Mouse (Mus musculus) ES-E14 (cell line): ENCODE measurements around the gene Ttc22. TPM values are rescaled to one million over a fixed set of nuclear protein-coding genes. Genes with fewer than 3 reads are reported as not detected.
A peak's percentile ranks its signal among the peaks of the same experiment; 100 is the strongest.

Experiments
- DNase-seq: peaks from one replicate; pipeline ENCODE4 v3.0.0-alpha.2; 2013; ENCODE audit warnings: low read depth, low spot score
- H3K27ac ChIP-seq: 2 replicates; pipeline ENCODE4 v1.5.1; 2012; ENCODE audit warnings: low read depth, mild to moderate bottlenecking, low read length, moderate library complexity, mixed read lengths; ENCODE audit not compliant: poor library complexity, insufficient read depth, severe bottlenecking
- H3K36me3 ChIP-seq: 2 replicates; pipeline ENCODE4 v1.6.1; 2012; ENCODE audit warnings: mild to moderate bottlenecking, low read length, moderate library complexity, mixed read lengths; ENCODE audit not compliant: control insufficient read depth, poor library complexity, insufficient read depth, severe bottlenecking
- H3K4me1 ChIP-seq, 2 experiments: fragments of 150-350 bp in 1 of 2; sonication (generic) in 1 of 2; 2 replicates each; pipeline ENCODE4 v1.6.1; 2012; ENCODE audit warnings: low read length in 2 of 2, mild to moderate bottlenecking in 1 of 2, mixed read lengths in 1 of 2; ENCODE audit not compliant: control insufficient read depth in 2 of 2, insufficient read depth in 2 of 2, poor library complexity in 1 of 2
- H3K4me3 ChIP-seq, 2 experiments: fragments of 150-350 bp in 1 of 2; sonication (generic) in 1 of 2; 2 replicates each; pipeline ENCODE4 v1.5.1; 2012; ENCODE audit warnings: low read length in 2 of 2, low read depth in 1 of 2, mild to moderate bottlenecking in 1 of 2, mixed read lengths in 1 of 2; ENCODE audit not compliant: insufficient read depth in 1 of 2, poor library complexity in 1 of 2, severe bottlenecking in 1 of 2
- H3K9ac ChIP-seq: 2 replicates; pipeline ENCODE4 v1.6.1; 2012; ENCODE audit warnings: low read depth, mild to moderate bottlenecking, low read length, mixed read lengths; ENCODE audit not compliant: poor library complexity, insufficient read depth, severe bottlenecking
- H3K9me3 ChIP-seq: fragments of 150-350 bp; sonication (generic); 2 replicates; pipeline ENCODE4 v1.6.1; 2012; ENCODE audit warnings: low read depth, mild to moderate bottlenecking, low read length; ENCODE audit not compliant: control insufficient read depth, insufficient read depth
- CHD2 ChIP-seq: IDR thresholded peaks from 2 replicates; pipeline ENCODE4 v1.6.1; 2014; ENCODE audit warnings: mild to moderate bottlenecking, low read depth, low read length, inconsistent platforms
- HCFC1 ChIP-seq: IDR thresholded peaks from 2 replicates; pipeline ENCODE4 v1.6.1; 2012; ENCODE audit warnings: low read length, inconsistent platforms, borderline replicate concordance; ENCODE audit not compliant: insufficient read depth
- MAFK ChIP-seq: IDR thresholded peaks from 2 replicates; pipeline ENCODE4 v1.6.1; 2014; ENCODE audit warnings: mild to moderate bottlenecking, low read depth, low read length, inconsistent platforms; ENCODE audit not compliant: insufficient read depth
- ZC3H11A ChIP-seq: IDR thresholded peaks from 2 replicates; pipeline ENCODE4 v1.6.1; 2012; ENCODE audit warnings: low read depth, mild to moderate bottlenecking, inconsistent platforms, low read length, borderline replicate concordance
- ZNF384 ChIP-seq: IDR thresholded peaks from 2 replicates; pipeline ENCODE4 v1.6.1; 2012; ENCODE audit warnings: low read depth, low read length, inconsistent platforms
- in situ Hi-C, 2 experiments: fragments of 600-800 bp; cut with MboI; formaldehyde crosslinking; loops; one replicate each; pipeline ENCODE4 v1.15.1; 2025; ENCODE audit warnings: low sequenced_read_pairs in 2 of 2, inconsistent platforms in 1 of 2; ENCODE audit not compliant: unreplicated experiment in 2 of 2
- total RNA-seq: library from RNA; depleted of rRNA; stranded (reverse); fragments of 300-350 nt; gene quantifications from 2 replicates; pipeline ENCODE4 v1.2.3, GENCODE M21; 2012

Gene Ttc22
- total RNA-seq, 1 experiment, result 0.09 TPM

DNA sequence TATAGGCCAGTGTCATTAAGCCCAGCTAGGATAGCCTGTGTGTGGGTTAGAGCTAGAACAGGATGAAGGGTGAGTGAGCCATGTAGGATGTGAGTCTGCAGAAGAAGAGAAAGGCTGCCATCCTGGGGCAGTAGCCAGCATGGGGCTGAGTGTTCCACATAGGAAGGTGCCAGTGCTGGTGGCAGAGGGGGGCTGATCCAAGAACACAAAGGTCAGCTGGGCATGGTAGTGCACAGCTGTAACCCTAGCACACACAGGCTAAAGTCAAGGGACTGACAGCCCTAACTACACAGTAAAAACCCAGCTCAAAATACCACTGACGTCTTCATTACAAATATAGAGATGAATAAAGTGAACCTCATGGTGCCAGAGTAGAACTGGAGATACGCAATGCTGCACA lies 44.3 kb downstream of the Ttc22 start:
- Histone ChIP-seq H3K27ac (no peak overlapping the region), H3K9me3 (no peaks in the 10 kb centered on the region), H3K4me1 (peaks cover 0 to 5% of the 10 kb centered on the region in 2 experiments; a peak in 2 of 4 replicates), H3K4me3 (no peak overlapping the region), H3K9ac (no peak overlapping the region), H3K36me3 (peaks cover 56% of the 10 kb centered on the region)
- TF ChIP-seq HCFC1, result no peak
- TF ChIP-seq ZC3H11A, result no peak
- no peak for TF ChIP-seq MAFK
- TF ChIP-seq ZNF384, result no peak
- TF ChIP-seq CHD2, result no peak
- in situ Hi-C loops, result no loop called here
- DNase-seq, result no peak

DNA sequence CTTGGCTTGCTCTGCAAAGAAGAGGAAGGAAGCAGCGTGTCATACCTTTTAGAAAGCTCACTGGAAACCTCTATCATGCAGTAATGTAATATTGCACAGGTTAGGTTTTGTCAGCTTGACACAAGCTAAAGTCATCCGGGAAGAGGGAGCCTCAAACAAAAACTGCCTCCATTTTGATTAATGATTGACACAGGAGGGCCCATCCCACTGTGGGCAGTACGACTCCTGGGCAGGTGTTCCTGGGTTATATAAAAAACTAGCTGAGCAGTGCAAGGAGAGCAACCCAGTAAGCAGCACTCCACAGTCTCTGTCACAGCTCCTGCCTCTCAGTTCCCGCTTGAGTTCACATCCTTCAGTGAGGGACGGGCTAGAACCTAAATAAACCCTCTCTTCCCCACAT lies 54.5 kb downstream of the Ttc22 start:
- DNase-seq, result no peak
- no peak overlapping the region for H3K9ac ChIP-seq
- peaks cover 0 to 5% of the 10 kb centered on the region in 2 experiments; a peak in 3 of 4 replicates for H3K4me1 ChIP-seq
- H3K4me3 ChIP-seq, result no peak overlapping the region
- in situ Hi-C loops, result no loop called here
- H3K27ac ChIP-seq, result no peak overlapping the region
- H3K9me3 ChIP-seq, result no peaks in the 10 kb centered on the region
- peaks cover 31% of the 10 kb centered on the region for H3K36me3 ChIP-seq
- no peak for TF ChIP-seq HCFC1
- no peak for TF ChIP-seq CHD2
- no peak for TF ChIP-seq MAFK
- no peak for TF ChIP-seq ZC3H11A
- no peak for TF ChIP-seq ZNF384

DNA sequence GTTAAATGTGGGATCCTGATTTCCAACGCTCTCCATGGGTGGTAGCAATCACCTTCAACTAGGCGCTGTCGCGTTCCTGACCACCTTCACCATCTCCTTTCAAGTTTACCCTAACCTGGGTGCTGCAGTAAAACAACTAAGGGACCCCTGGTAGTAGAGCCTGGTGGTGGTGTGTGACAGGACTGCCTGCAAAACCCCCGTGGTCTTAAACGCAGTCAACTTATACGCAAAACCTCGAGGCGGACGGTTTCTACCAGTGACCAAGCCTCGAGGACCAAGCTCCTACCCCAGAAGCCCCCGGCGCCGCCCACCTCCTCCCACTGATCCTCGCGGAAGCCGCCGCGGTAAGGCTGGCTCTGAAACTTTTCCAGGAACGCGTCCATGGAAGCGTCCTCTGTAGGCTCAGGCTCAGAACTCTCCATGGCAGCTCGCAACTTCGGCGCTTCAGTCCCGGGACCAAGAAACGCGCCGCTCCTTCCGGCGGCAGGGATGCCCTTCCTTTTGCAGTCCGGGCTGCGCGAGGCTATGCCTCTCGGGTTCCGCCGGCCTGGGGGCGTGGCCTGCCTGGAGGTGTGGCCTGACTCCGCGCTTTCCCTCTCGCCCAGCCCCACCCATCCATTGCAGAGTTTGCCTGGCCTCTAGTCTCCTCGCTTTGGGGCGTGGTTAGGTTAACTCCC lies 56.3 kb downstream of the Ttc22 start, which contains the start of gene Ttc4:
TSS of gene Ttc4 (minus strand) at position 503 of the 677 bp plus-strand sequence.
- no peaks in the 10 kb centered on the region for H3K9me3 ChIP-seq
- peak; percentile 89 for DNase-seq
- peaks cover 0 to 5% of the 10 kb centered on the region in 2 experiments; a peak in 3 of 4 replicates for H3K4me1 ChIP-seq
- H3K9ac ChIP-seq, result peak within 1 kb of the TSS; percentile 96
- no peak within 1 kb of the TSS for H3K27ac ChIP-seq
- H3K36me3 ChIP-seq, result peaks cover 24% of the 10 kb centered on the region
- in situ Hi-C loops, result no loop called here
- peak within 1 kb of the TSS; percentile 84 to 98 for H3K4me3 ChIP-seq
- TF ChIP-seq HCFC1 (peak; percentile 85), CHD2 (no peak)

DNA sequence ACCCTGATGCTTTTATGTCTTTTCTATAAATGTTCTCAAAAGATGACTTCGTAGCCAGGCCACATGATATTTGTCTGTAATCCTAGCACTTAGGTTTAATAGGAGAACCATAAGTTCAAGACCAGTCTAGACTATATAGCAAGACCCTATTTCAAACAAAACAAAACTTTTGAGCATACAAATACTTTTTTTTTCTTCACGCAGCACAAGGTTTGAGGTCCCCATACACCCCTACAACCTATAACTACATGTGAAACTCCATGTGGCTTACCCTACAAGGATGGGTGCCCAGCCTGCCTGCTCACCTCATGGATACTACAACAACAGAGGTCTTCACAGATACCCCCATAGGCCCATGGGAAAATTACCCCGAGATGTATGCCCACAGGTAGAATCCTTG lies 56.9 kb downstream of the Ttc22 start:
- Histone ChIP-seq H3K9ac (no peak overlapping the region), H3K9me3 (no peaks in the 10 kb centered on the region), H3K36me3 (peaks cover 21% of the 10 kb centered on the region), H3K4me3 (no peak overlapping the region), H3K4me1 (peaks cover 0 to 5% of the 10 kb centered on the region in 2 experiments; a peak in 3 of 4 replicates), H3K27ac (no peak overlapping the region)
- in situ Hi-C loops, result no loop called here
- TF ChIP-seq ZC3H11A, result no peak
- no peak for TF ChIP-seq CHD2
- TF ChIP-seq MAFK, result no peak
- no peak for TF ChIP-seq HCFC1
- no peak for TF ChIP-seq ZNF384
- DNase-seq, result no peak
